Mouse (Mus musculus) C2C12 (cell line): Measurements from ENCODE around the gene Dnaaf1.

Experiments used
- CEBPB ChIP-seq: IDR thresholded peaks from one replicate; pipeline ENCODE4 v1.6.1; 2011; ENCODE audit warnings: low read depth, mild to moderate bottlenecking, control low read depth, moderate library complexity
- CTCF ChIP-seq: IDR thresholded peaks from one replicate; pipeline ENCODE4 v1.5.1; 2011; ENCODE audit not compliant: control insufficient read depth, insufficient read depth, insufficient read length
- MAX ChIP-seq: IDR thresholded peaks from one replicate; pipeline ENCODE4 v1.6.1; 2011; ENCODE audit warnings: mild to moderate bottlenecking, control low read depth
- MYOG ChIP-seq: IDR thresholded peaks from one replicate; pipeline ENCODE4 v1.6.1; 2011; ENCODE audit not compliant: control insufficient read depth, insufficient read length; ENCODE audit errors: extremely low read depth
- USF1 ChIP-seq: IDR thresholded peaks from one replicate; pipeline ENCODE4 v1.6.1; 2011; ENCODE audit warnings: low read depth, mild to moderate bottlenecking, control low read depth, moderate library complexity

DNA sequence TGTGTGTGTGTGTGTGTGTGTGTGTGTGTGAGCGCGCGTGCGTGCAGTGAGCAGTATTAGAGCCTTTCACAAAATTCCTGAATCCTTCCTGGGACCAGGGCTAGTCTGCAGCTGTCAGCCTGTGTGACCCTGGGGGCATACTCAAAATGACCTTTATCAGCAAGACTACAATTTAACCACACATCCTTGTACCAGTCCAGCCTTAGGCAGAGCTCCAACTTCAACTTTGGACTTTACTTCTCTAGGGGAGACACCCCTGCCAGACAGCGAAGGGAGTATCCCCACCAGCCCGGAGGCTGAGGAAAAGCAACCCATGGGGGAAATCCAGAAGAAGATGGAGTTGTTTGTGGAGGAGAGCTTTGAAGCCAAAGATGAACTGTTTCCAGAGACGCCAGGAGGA is 16.4 kb downstream of the Dnaaf1 start:
- TF ChIP-seq CTCF (no peak), MAX (no peak), USF1 (no peak), CEBPB (no peak), MYOG (no peak)
